Mouse (Mus musculus): ENCODE measurements around the gene Cdhr4.

DNA sequence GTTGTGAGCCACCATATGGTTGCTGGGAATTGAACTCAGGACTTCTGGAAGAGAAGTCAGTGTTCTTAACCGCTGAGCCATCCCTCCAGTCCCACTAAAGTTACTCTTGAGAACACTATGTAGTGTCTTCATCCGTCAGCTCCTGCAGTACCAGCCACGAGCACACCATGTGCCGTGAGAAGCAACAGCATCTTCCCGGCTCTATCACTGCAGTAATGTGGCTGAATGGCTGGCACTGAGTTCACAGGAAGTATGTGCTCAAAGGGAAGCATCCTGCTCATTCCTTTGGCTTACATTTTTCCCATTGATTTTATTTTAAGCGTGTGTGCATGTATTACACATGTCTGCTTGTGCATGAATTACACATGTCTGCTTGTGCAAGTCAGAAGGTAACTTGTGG lies 24.9 kb upstream of the Cdhr4 start:
- TF ChIP-seq CTCF (IDR thresholded peaks at IDR 0.05; ENCODE audit: low read depth) (no peak), EP300 (optimal IDR thresholded peaks at IDR 0.05) (no peak)

Data from stomach, postnatal 0 days (tissue).